Mouse (Mus musculus): ENCODE measurements around the gene Inpp4b. TPM values are rescaled to one million over a fixed set of nuclear protein-coding genes. Genes with fewer than 3 reads are reported as not detected.

Inpp4b gene
- polyA plus RNA-seq, 1 experiment from 2014 or later: 5.0 TPM

DNA sequence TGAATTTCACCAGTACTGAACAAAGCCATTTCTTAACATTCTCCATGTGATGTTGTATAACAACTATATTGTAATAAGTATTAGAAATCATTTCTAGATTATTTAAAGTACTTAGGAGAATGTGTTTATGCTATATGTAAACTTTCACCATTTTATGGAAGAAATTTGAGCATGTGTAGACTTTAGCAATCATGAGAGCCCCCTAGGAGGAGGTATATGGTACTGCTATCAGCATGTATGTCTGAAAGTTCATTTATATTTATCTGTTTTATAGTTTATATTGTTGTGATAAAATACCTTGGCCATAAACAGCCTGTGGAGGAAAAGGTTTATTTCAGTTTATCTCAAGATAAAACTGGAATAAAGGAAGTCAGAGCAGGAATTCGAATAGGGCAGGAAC lies 141.5 kb downstream of the Inpp4b start:
- no peak overlapping the region for H3K27ac ChIP-seq (replicated peaks)
- H3K27me3 ChIP-seq: no peaks in the 10 kb centered on the region
- H3K4me2 ChIP-seq (replicated peaks): no peak overlapping the region
- no peaks in the 10 kb centered on the region for H3K4me1 ChIP-seq
- ATAC-seq (ENCODE audit: low FRiP score, low read depth): no peak
- WGBS: 88% methylated on average over 1 of the region's 1 CpGs
- no peaks in the 10 kb centered on the region for H3K36me3 ChIP-seq
- H3K4me3 ChIP-seq: no peak overlapping the region
- no peak overlapping the region for H3K9ac ChIP-seq (replicated peaks)
- H3K9me3 ChIP-seq: no peaks in the 10 kb centered on the region

DNA sequence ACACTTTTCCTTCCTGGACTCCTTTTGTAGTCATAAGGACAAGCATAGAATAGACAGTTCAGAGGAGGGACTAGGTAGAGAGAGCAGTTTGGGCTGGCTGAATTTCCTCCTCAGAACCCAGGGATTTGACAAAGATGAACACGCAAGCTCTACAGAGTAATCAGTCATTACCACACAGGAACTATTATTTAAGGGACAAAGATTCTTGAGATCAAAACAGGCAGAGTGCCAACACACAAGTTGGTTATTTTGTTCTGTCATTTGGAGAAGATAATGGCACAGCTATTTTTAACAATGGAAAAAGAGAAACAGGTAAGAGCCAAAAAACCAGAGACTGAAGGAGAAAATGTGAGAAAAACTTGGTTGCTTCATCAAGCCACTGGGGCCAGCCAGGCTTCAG lies 143.3 kb downstream of the Inpp4b start:
- Histone ChIP-seq H3K27ac (replicated peaks) (no peak overlapping the region), H3K36me3 (no peaks in the 10 kb centered on the region), H3K4me1 (no peaks in the 10 kb centered on the region), H3K9me3 (no peaks in the 10 kb centered on the region), H3K9ac (replicated peaks) (no peak overlapping the region), H3K27me3 (no peaks in the 10 kb centered on the region), H3K4me3 (no peak overlapping the region), H3K4me2 (replicated peaks) (no peak overlapping the region)
- WGBS: 79% methylated on average over 1 of the region's 1 CpGs
- ATAC-seq (ENCODE audit: low FRiP score, low read depth): no peak

DNA sequence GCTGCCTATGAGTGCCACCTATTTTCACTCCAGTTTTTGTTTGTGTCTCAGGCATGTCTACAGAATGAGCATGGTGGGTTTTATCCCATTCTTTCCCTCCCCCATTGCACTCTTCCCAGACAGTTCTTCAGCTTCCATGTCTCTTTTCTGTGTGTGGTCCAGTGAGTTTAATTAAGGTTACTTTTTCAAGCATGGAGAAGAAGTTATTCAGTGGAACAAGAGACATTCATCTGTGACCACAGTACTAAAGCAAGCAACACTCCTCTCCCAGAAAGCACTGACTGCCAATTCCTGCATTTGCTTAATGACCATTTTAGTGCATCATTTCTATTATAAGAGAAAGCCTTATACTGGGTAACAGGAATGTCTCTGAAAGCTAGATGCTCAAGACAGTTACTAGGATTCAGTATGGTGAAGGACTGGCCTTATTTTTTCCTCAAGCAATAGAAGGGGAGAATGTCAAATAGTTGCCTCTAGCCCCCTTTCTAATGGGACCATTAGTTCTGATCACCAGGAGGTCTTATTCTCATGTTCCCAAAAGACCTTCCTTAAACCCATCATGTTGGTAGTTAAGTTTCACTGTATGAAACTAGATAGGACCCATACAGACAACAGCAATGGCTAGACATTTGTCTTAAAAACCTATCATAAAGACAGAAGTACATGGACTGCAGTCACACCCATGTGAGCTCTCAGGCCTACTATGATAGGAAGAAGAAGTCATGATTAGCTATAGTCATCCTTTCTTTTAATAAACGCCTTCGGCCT lies 147.7 kb downstream of the Inpp4b start:
- Histone ChIP-seq H3K4me1 (no peaks in the 10 kb centered on the region), H3K9ac (replicated peaks) (no peak overlapping the region)
- 95% methylated on average over 2 of the region's 2 CpGs for WGBS

DNA sequence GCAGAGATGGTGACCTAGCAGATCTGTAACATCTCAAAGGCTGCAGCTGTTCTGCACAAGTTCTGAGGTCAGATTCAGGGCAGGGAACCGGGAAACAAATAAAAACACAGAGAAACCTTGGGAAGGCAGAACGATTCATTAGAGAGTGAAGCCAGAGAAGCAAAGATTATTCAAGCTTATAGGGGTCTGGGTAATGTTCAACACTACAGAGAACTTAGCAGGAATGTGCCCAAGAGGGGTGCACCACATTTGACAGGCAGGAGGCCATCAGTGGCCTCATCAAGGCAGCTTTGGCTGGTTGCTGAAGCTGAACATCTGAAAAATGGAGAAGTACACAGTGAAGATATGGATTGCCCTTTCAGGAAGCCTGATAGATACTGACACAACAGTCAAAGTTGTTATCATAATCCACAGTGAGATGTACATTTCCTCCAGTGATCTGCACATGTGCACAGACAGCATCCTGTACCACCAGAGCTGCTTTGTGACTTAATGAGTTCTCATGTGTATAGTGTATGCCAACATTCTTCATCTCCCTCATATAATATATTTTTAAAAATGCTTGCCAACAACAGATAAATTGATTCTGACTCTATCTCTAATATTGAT lies 148.8 kb downstream of the Inpp4b start:
- H3K4me2 ChIP-seq (replicated peaks): no peak overlapping the region
- no peak overlapping the region for H3K4me3 ChIP-seq
- no peaks in the 10 kb centered on the region for H3K9me3 ChIP-seq
- no peaks in the 10 kb centered on the region for H3K27me3 ChIP-seq
- no peaks in the 10 kb centered on the region for H3K4me1 ChIP-seq
- no peak overlapping the region for H3K9ac ChIP-seq (replicated peaks)
- 81% methylated on average over 2 of the region's 2 CpGs for WGBS
- H3K36me3 ChIP-seq: no peaks in the 10 kb centered on the region
- ATAC-seq (ENCODE audit: low FRiP score, low read depth): no peak
- H3K27ac ChIP-seq (replicated peaks): no peak overlapping the region

More for the DNA sequence above, 147.7 kb downstream of the Inpp4b start:
- H3K36me3 ChIP-seq: no peaks in the 10 kb centered on the region
- no peaks in the 10 kb centered on the region for H3K27me3 ChIP-seq
- H3K9me3 ChIP-seq: no peaks in the 10 kb centered on the region
- H3K4me3 ChIP-seq: no peak overlapping the region
- no peak overlapping the region for H3K27ac ChIP-seq (replicated peaks)
- no peak overlapping the region for H3K4me2 ChIP-seq (replicated peaks)
- no peak for ATAC-seq (ENCODE audit: low FRiP score, low read depth)

DNA sequence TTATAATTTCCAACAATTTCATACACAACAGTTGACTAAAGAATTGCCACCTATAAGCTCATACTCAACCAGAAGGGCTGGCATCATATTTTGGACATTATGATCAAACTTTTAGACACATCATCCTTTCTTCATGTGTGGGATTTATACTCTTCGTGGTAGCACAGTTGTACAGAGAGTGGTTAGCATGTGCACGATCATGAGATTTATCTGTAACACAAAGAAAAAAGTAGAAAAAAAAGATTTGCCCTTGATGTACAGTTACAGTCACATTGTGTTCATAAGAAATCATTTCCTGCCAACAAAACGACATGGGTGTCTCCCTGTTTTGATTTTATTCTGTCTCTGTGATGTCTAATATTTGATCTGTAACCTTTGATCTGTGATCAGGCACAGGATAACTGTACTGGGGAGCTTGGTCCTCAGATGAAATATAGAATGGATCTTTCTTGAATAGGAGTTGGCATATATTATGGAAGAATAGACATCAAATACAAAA lies 149.4 kb downstream of the Inpp4b start:
- H3K4me1 ChIP-seq: no peaks in the 10 kb centered on the region
- H3K9me3 ChIP-seq: no peaks in the 10 kb centered on the region
- no peaks in the 10 kb centered on the region for H3K36me3 ChIP-seq
- 78% methylated on average over 3 of the region's 3 CpGs for WGBS
- no peaks in the 10 kb centered on the region for H3K27me3 ChIP-seq
- ATAC-seq (ENCODE audit: low FRiP score, low read depth): no peak
- no peak overlapping the region for H3K27ac ChIP-seq (replicated peaks)
- H3K4me2 ChIP-seq (replicated peaks): no peak overlapping the region
- no peak overlapping the region for H3K4me3 ChIP-seq
- H3K9ac ChIP-seq (replicated peaks): no peak overlapping the region

DNA sequence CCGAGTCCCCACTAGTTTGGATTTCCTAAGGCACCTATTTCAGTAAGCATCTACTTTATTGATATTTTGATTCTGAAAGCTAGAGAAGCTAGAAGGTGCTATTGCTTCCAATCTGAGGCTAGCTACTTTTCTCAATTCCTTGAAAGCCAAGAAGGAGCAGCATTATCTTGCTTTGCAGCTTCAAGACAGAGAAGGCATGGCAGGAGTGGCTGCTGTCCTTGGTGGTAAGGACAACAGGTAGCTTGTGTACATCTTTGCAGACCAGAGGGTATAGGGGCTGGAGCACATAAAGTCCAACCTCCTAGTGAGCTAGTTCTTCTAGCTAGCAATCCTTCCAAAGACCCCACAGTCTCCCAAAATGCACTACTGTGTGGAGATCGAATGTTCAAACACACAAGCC lies 152.5 kb downstream of the Inpp4b start:
- Histone ChIP-seq H3K9me3 (no peaks in the 10 kb centered on the region), H3K9ac (replicated peaks) (no peak overlapping the region), H3K36me3 (no peaks in the 10 kb centered on the region), H3K4me2 (replicated peaks) (no peak overlapping the region), H3K4me1 (no peaks in the 10 kb centered on the region), H3K27me3 (no peaks in the 10 kb centered on the region), H3K4me3 (no peak overlapping the region), H3K27ac (replicated peaks) (no peak overlapping the region)
- no peak for ATAC-seq (ENCODE audit: low FRiP score, low read depth)
- 89% methylated on average over 2 of the region's 2 CpGs for WGBS

DNA sequence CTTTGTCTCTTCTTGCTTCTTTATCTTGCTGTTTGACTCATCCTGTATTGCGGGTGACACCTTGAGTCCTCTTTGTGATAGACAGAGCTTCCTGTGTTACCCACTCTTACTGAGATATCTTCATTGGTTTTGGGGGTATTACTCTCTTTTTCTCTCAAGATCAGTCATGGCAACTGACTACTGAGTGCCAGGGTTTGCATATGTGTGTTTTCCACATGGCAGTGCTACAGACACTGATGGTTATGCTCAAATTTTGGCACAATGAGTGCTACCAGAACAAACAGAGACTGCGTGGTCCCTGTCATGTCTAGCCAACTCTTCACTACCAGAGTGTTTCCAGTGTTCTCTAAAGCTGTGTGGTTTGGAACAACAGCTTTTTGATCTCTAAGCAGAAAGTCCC lies 155.3 kb downstream of the Inpp4b start:
- H3K4me2 ChIP-seq (replicated peaks): no peak overlapping the region
- no peak overlapping the region for H3K4me3 ChIP-seq
- no peak overlapping the region for H3K27ac ChIP-seq (replicated peaks)
- WGBS: 75% methylated on average over 2 of the region's 2 CpGs
- H3K36me3 ChIP-seq: no peaks in the 10 kb centered on the region
- no peak overlapping the region for H3K9ac ChIP-seq (replicated peaks)
- ATAC-seq (ENCODE audit: low FRiP score, low read depth): no peak
- no peaks in the 10 kb centered on the region for H3K4me1 ChIP-seq
- no peaks in the 10 kb centered on the region for H3K9me3 ChIP-seq
- H3K27me3 ChIP-seq: no peaks in the 10 kb centered on the region

DNA sequence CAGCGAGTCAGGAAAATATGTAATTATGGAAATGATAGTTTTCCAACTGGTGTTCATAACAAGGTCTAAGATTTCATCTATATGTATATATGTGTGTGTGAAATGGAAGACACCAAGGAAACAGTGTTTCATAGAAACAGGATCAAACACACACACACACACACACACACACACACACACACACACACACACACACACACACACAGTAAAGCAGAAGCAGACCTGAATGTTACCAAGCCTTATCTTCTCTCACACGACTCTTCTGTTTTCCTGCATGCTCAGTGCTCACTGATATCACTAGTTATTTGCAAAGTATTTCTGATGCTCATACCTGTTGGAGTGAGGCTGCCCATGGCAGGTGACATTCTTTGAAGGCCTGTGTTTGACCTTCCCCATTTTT lies 159.9 kb downstream of the Inpp4b start:
- no peak overlapping the region for H3K4me2 ChIP-seq (replicated peaks)
- H3K4me3 ChIP-seq: no peak overlapping the region
- H3K27me3 ChIP-seq: no peaks in the 10 kb centered on the region
- no peaks in the 10 kb centered on the region for H3K4me1 ChIP-seq
- 86% methylated on average over 2 of the region's 2 CpGs for WGBS
- no peak overlapping the region for H3K27ac ChIP-seq (replicated peaks)
- H3K9me3 ChIP-seq: no peaks in the 10 kb centered on the region
- H3K9ac ChIP-seq (replicated peaks): no peak overlapping the region
- no peak for ATAC-seq (ENCODE audit: low FRiP score, low read depth)
- H3K36me3 ChIP-seq: no peaks in the 10 kb centered on the region

DNA sequence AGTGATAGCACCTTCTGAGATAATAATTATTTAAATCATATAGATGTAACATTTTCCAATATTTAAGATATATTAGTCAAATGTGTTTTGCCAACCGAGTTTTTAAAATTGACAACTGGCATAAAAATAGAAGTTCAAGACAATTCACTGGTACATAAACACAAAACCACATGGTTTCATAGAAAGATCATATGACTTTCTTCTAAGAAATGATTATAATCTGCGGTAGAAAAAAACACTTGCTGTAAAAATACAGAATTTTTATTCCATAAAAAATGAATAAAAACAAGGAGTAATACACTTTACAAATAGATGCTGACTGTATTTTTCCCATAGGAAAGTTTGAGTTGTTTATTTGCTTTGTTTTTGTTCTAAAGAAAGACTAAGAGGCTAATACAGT lies 160.6 kb downstream of the Inpp4b start:
- H3K27me3 ChIP-seq: no peaks in the 10 kb centered on the region
- H3K4me2 ChIP-seq (replicated peaks): no peak overlapping the region
- H3K36me3 ChIP-seq: no peaks in the 10 kb centered on the region
- H3K4me3 ChIP-seq: no peak overlapping the region
- 88% methylated on average over 2 of the region's 2 CpGs for WGBS
- no peaks in the 10 kb centered on the region for H3K4me1 ChIP-seq
- no peaks in the 10 kb centered on the region for H3K9me3 ChIP-seq
- H3K27ac ChIP-seq (replicated peaks): no peak overlapping the region
- no peak for ATAC-seq (ENCODE audit: low FRiP score, low read depth)
- H3K9ac ChIP-seq (replicated peaks): no peak overlapping the region

DNA sequence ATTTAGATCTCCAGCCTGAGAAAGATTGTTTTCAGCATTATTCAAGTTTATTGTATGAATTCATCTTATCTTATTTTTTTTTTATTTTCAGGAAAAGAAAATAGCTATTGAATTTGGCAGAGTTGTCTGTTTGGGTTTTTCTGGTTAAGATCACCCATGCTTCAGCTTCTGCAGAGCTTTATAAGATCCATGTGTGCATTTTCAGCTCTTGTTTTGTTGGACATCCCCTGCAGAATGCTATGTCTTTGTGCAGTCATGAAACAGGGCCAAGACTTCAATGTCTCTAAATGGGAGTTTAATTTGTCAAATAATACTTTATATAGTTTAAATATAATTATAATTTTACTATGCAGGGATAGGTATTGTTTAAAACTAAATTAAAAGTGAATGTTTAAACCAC lies 170.5 kb downstream of the Inpp4b start:
- Histone ChIP-seq H3K27ac (replicated peaks) (no peak overlapping the region), H3K9ac (replicated peaks) (no peak overlapping the region), H3K36me3 (no peaks in the 10 kb centered on the region), H3K4me3 (no peak overlapping the region), H3K4me1 (no peaks in the 10 kb centered on the region), H3K27me3 (no peaks in the 10 kb centered on the region), H3K4me2 (replicated peaks) (no peak overlapping the region), H3K9me3 (no peaks in the 10 kb centered on the region)
- no peak for ATAC-seq (ENCODE audit: low FRiP score, low read depth)

DNA sequence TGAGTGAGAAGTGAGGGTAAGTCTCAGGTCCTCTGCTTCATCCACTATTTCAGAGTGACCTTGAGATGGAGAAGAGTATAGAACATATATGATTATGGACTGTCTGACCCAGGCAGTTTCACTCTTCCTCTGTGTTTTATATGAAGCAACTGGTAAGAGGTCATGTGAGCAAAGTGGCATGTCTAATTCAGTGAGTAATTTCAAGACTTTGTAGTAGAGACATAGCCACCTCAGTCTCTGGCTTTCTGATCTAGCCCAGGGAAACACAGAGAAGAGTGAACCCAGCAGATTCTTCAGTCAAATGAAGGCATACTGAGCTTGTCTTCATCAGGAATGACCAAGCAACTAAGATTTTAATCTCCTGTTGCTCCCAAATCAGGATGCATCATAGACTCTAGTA lies 172.1 kb downstream of the Inpp4b start:
- H3K27ac ChIP-seq (replicated peaks): no peak overlapping the region
- H3K4me1 ChIP-seq: no peaks in the 10 kb centered on the region
- no peak overlapping the region for H3K9ac ChIP-seq (replicated peaks)
- H3K4me3 ChIP-seq: no peak overlapping the region
- H3K27me3 ChIP-seq: no peaks in the 10 kb centered on the region
- H3K36me3 ChIP-seq: no peaks in the 10 kb centered on the region
- H3K4me2 ChIP-seq (replicated peaks): no peak overlapping the region
- H3K9me3 ChIP-seq: no peaks in the 10 kb centered on the region
- no peak for ATAC-seq (ENCODE audit: low FRiP score, low read depth)

DNA sequence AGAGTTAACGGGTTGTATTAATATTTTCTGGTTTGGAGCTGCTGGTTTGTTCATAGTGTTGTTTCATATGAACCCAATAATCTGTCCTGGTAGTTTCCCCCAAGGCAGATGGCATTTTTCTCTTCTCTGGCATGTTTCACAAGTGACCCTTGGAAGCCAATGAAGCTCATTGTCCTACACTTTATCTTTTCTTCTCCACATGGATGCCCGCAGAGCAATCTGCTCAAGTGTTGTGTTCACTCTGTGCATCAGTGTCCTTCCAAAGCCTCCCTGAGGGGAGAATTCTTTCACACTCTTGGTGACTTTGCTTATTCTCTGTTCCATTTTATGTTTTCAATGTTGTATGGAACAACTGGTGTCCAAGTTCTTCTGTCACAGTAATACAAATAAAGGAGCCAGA lies 179.7 kb downstream of the Inpp4b start:
- 89% methylated on average over 2 of the region's 2 CpGs for WGBS
- no peaks in the 10 kb centered on the region for H3K9me3 ChIP-seq
- no peak overlapping the region for H3K4me2 ChIP-seq (replicated peaks)
- H3K27ac ChIP-seq (replicated peaks): no peak overlapping the region
- no peak overlapping the region for H3K4me3 ChIP-seq
- no peaks in the 10 kb centered on the region for H3K36me3 ChIP-seq
- no peak for ATAC-seq (ENCODE audit: low FRiP score, low read depth)
- no peaks in the 10 kb centered on the region for H3K4me1 ChIP-seq
- no peak overlapping the region for H3K9ac ChIP-seq (replicated peaks)
- no peaks in the 10 kb centered on the region for H3K27me3 ChIP-seq

DNA sequence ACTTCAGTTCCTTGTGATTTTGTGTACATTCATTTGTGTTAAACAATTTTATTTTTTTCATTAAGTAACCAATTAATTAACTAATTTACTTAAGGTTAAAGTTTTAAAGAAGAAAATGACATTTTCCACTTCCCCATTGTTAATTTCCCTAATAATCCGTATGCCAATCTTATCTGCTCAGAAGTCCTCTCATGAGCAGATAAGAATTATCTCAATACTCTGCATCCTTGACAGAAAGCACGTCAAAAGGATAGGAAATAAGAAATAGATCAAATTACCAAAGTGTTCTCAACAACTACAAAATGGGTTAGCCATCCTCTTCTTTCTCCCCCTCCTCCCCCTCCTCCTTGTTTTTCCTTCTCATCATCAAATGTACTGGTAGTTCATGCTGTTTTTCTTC lies 182.2 kb downstream of the Inpp4b start:
- no peaks in the 10 kb centered on the region for H3K9me3 ChIP-seq
- WGBS: 54% methylated on average over 2 of the region's 2 CpGs
- H3K9ac ChIP-seq (replicated peaks): no peak overlapping the region
- no peak overlapping the region for H3K4me3 ChIP-seq
- no peaks in the 10 kb centered on the region for H3K27me3 ChIP-seq
- no peak for ATAC-seq (ENCODE audit: low FRiP score, low read depth)
- no peaks in the 10 kb centered on the region for H3K36me3 ChIP-seq
- no peak overlapping the region for H3K27ac ChIP-seq (replicated peaks)
- H3K4me1 ChIP-seq: no peaks in the 10 kb centered on the region
- no peak overlapping the region for H3K4me2 ChIP-seq (replicated peaks)
